Mouse (Mus musculus): ENCODE results near the gene Strn3.
"Not testable (repeated sequence)": the region's sequence is repeated elsewhere in the genome, so short reads cannot be mapped to it uniquely, and the experiment has no call there.

Gene Strn3

DNA sequence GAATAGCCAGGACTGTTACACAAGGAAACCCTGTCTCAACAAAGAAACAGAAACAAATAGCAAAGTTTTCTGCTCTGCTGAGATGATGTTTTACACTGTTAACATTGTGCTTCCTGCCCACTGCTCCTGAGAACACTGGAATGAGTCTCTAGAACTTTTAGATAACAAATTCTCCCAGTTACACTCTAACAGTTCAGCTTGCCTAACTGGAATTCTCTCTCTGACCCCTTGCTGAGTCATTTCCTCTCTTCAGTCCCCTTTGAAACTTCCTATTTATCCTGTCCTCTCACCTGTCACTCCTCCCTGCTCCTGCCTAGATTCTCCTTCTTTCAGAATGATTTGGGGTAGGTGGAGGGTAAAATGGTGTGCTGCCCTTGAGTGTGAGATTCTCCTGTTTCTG, 2.4 kb upstream of the Strn3 start:
- DNase-seq (ENCODE audit: low spot score in 2 of 2) = no peak

DNA sequence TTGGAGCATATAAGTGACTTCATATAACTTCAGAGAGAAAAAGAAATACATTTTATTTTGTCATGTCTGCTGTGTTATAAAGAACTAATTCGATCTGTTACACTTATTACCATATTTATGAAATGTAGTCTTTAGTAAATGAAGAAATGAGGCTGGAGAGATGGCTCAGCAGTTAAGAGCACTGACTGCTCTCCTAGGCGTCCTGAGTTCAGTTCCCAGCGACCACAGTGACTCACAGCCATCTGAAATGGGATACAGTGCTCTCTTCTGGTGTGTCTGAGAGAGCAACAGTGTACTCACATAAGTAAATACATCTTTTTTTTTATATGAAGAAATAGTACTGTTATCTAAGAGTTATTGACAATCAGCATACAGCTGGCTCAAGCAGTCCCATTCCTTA, 1.7 kb upstream of the Strn3 start:
- DNase-seq (ENCODE audit: low spot score in 2 of 2) = no peak

DNA sequence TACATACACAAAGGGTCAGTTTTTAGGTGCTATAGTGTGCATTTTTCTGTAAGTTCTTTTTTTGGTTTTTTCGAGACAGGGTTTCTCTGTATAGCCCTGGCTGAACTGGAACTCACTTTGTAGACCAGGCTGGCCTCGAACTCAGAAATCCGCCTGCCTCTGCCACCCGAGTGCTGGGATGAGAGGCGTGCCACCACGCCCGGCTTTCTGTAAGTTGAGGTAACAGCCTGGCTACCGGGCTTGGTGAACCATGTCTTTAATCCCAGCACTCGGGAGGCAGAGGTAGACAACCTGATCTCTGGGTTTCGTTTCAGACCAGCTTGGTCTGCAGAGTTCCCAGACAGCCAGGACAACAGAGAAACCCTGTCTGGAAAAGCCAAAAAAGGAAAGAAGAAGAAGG, 1.2 kb upstream of the Strn3 start:
- DNase-seq (ENCODE audit: low spot score in 2 of 2) = not testable (repeated sequence)

GRCm38 (mm10) chr12:51690893-51691844, 528 bp downstream of the Strn3 start, which contains the start of gene Ap4s1:
Gene Ap4s1 (plus strand): TSS chr12:51691033.
- DNase-seq (ENCODE audit: low spot score in 2 of 2) = peak; percentile 68 to 72

GRCm38 (mm10) chr12:51688546-51688945, 3.2 kb downstream of the Strn3 start:
- no peak for DNase-seq (ENCODE audit: low spot score in 2 of 2)

DNA sequence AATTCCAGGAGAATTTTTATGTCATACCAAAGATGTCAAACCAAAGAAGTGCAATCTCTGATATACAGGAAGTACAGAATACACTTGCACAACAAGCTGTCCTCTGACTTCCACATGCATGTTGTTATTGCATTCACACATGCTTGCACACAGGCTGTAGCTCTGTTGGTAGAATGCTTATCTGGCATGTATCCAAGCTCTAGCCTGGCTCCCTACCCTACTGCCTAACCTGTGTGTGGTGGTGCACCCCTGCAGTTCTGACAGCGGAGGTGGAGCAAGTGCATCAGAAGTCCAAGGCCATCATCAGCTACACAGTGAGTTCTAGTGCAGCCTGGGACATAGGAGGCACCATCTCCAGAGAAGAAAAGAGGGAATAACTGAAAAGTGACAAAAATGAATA, 12.9 kb downstream of the Strn3 start:
- DNase-seq (ENCODE audit: low spot score in 2 of 2) = no peak

GRCm38 (mm10) chr12:51676442-51676841, 15.3 kb downstream of the Strn3 start:
- DNase-seq (ENCODE audit: low spot score in 2 of 2) = no peak

DNA sequence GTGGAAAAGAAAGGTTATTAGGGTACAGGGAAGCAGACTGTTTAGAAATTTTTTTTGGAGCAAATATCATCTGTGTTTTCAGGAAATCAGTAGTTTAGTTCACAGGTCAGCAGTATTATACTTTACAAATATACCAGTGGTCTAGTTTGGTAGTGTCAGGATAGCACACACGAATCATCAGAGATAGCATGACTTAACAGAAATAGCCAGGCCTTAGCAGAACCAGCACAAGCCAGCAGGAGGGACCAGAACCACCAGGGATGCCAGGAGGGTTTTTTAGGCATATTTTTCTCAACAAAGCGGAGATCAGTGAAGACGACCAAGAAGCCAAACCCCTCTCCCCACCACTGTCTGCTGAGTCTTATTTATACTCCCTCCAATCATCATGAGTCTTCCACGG, 18.4 kb downstream of the Strn3 start:
- DNase-seq (ENCODE audit: low spot score in 2 of 2) = no peak

GRCm38 (mm10) chr12:51671231-51671891, 20.3 kb downstream of the Strn3 start:
- no peak for DNase-seq (ENCODE audit: low spot score in 2 of 2)

DNA sequence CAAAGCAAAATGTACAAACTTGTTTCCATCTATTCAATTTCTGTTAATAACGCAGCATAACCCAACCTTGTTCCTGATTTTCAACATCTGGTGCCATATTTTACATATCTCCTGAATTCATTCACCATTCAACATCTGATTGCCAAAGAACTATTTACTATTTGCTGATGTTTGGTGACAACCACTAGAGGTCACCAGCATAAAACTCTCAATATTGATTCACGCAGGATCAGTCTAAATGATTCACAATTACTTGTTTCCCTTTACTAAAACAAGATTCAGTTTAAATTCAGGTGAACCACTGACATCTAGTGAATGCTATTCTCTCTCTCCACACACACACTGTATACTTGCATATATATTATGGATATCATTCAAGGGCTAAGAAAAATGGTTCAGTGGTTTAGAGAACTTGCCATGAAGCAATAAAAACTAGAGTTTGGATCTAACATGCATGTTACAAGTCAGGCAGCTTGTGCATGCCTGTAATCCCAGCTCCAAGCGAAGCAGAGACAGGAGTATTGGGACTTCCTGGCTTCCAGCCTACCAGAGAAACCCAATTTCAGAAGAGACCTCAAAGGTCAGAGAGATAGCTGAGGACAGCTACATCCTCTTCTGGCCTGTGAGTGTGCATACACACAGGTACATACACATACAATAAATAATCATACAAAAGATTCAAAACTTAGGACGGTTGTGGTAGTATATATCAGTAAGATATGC, 24.8 kb downstream of the Strn3 start:
- no peak for DNase-seq (ENCODE audit: low spot score in 2 of 2)

DNA sequence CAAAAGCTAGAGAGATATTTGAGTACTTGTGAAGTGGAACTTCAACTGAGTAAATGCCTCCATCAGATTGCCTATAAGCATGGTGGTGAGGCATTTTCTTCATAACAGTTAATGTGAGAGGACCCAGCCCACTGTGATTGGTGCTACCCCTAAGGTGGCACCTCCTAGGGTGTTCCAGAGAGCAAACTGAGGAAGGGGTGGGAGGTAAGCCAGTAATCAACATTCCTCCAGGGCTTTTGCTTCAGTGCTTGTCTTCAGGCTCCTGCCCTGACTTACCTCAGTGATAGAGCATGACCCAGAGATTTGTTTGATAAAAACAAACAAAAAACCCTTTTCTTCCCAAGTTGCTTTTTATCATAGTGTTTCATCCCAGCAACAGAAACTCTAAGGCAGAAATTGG, 27.8 kb downstream of the Strn3 start:
- DNase-seq (ENCODE audit: low spot score in 2 of 2) = no peak

- DNase-seq (ENCODE audit: low spot score in 2 of 2) = no peak
Observed at GRCm38 (mm10) chr12:51663011-51663410, 28.7 kb downstream of the Strn3 start.

DNA sequence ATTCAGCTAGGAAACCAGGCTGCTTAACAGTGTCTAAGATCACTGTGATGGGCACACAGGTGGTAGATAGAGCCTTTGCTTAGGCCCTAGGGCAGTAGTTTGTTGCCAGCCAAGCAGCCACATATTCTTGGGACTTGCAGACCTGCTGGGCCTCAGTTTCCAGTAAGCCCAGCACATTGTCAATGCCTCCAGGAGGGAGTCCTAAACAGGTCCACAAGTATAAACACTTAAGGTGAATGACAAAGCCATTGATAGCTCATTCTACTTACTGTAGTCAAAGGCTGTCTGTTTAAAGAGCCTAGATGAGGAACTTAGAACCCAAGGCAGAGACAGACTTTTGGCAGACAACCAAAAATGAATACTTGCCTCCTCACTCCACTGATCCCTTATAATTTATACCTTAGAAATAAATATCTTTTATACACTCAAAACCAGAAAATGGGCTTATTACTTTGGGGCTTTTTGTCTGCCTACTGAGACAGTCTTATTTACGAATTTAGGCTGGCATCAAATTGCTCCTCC, 35.7 kb downstream of the Strn3 start:
- no peak for DNase-seq (ENCODE audit: low spot score in 2 of 2)

DNA sequence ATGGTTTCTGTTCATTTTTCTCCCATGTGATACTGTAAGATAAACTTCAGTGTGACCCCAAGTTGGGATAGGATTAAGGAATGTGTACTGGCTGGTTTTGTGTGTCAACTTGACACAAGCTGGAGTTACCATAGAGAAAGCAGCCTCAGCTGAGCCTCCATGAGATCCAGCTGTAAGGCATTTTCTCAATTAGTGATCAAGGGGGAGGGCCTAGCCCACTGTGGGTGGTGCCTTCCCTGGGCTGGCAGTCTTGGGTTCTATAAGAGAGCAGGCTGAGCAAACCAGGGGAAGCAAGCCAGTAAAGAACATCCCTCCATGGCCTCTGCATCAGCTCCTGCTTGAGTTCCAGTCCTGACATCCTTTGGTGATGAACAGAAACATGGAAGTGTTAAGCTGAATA, 42.3 kb downstream of the Strn3 start:
- not testable (repeated sequence) for DNase-seq (ENCODE audit: low spot score in 2 of 2)

DNA sequence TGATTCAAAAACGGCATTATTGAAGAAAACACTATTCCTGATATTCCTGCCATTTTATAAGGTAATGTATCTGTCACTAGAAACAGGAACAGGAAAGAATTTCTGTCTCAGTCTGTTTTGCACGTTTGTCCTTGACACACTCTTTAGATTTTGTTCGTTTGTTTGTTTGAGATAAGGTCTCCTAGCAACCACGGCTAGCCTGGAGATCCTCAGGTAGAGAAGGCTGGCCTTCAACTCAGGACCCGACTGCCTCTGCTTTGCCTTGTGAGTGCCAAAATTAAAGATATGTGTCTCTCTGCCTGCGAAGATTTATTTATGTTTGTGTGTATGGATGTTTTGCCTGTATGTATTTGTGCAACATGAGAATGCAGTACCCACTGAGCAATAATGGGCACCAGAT, 49.8 kb downstream of the Strn3 start:
- DNase-seq (ENCODE audit: low spot score in 2 of 2) = no peak

DNA sequence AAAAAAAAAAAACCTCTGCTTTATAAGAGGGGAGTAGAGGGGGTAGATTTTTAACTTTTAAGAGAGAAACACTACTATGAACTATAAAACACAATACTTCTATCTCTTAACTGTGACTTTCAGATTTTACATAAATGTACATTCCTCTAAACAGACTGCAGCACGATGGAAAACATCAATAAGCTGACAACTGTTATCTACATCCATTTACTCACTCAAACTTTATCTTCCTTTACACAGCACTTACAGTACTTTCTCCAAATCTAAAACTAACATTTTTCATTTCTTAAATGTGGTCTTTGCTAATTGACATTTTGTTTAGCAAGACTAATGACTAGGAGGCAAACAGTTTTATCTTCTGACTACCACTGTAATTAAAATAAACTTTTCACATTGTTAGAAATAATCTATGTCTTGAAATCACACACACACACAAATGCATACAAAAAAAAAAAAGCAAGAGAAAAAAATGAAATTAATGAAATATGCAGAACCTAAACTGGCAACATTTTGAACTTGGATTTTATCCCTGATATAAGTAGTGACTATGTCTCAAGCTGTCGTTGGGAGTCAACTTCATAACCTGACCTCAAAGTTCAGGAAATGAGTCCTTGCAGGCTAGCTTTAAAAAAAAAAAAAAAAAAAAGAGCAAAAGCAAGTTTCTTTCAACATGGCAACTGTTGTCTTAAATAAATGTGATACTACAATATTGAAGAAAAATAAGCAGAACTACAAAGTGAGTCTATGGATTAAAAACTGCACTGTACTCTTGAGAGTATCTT, 54.8 kb downstream of the Strn3 start:
- no peak for DNase-seq (ENCODE audit: low spot score in 2 of 2)

GRCm38 (mm10) chr12:51636260-51636659, 55.4 kb downstream of the Strn3 start:
- no peak for DNase-seq (ENCODE audit: low spot score in 2 of 2)

DNA sequence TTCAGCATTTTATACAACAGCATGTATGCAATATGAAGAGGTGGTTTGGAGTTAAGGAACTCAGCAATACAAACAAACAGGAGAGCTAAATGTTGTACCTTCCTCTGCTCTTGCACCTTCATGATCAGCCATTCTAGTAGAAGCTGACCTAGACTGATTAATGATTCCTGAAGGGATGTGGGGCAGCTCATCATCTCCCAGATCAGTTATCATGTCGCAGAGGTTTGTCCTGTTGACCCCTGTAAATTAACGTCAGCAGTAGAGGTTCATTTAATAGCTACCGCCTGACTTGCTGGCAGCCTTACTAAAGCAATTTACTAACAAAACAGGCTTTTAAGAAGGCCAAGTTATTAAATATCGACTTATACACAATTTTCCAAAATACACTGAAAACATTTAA, 58.2 kb downstream of the Strn3 start:
- no peak for DNase-seq (ENCODE audit: low spot score in 2 of 2)

DNA sequence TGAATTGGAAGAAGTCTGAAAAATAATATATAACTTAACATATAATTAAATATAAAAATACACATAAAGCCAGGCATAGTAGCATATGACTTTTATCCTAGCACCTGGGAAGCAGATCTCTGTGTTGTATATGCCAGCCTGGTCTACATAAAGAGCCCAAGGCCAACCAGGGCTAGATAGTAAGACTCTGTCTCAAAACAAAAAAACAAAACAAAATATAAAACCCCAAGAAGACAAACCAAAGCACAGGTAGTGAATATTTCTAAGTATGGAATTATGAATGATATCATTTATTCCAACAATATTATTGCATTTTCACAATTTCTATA, 68.4 kb downstream of the Strn3 start:
- DNase-seq (ENCODE audit: low spot score in 2 of 2) = no peak

DNA sequence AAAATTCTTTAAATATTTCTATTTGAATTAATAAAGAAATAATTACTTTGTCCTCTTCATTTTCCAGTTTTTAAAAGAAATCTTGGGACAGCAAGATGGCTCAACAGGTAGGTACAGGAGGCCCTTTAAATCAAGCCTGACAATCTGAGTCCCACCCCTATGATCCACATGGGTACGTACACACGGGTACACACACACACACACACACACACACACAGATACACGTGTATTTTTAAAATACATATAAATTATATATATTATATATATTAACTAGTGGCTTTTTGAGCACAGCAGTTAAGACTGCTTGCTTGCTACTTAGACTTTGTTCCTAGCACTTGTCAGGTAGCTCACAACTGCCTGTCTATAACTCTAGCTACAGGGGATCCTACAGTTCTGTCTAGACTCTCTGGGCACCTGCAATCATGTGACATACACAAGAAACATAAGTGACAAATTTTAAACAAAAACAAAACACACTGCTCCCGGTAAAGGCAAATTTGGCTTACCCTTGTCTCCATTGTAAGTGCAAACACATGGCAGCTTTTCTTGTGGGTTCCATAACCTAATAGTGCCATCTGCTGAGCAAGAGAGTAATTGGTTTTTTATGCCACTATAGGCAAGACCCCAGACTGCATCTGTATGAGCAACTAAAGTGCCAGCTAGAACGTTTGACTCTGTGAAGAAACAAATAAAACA, 68.9 kb downstream of the Strn3 start:
- no peak for DNase-seq (ENCODE audit: low spot score in 2 of 2)

DNA sequence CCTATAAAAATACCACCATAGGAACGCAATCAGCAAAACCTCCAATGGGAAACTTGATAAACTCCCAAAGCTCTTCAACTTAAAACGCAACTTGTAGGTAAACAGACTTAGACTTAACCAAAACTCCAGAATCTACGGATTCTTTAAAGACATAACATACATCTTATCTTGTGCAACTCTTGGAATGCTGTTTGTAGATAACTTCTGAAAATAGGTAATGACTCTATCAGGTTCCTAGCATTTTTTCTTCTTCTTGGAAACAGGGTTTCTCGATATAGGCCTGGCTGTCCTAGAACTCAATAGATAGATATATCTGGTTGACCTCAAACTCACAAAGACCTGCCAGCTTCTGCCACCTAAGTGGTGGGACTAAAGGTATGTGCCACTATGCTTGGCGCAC, 70.5 kb downstream of the Strn3 start:
- no peak for DNase-seq (ENCODE audit: low spot score in 2 of 2)

All from heart, adult 9 months (tissue).